Mouse (Mus musculus) lung, postnatal 0 days (tissue): ENCODE results near the gene Crocc2.

Experiments used
- CTCF ChIP-seq: IDR thresholded peaks from 2 replicates; pipeline ENCODE4 v1.5.1; 2016; ENCODE audit warnings: antibody characterized with exemption, mild to moderate bottlenecking
- EP300 ChIP-seq: IDR thresholded peaks from 2 replicates; pipeline ENCODE4 v1.6.1; 2016; ENCODE audit warnings: antibody characterized with exemption, mild to moderate bottlenecking, control low read depth

DNA sequence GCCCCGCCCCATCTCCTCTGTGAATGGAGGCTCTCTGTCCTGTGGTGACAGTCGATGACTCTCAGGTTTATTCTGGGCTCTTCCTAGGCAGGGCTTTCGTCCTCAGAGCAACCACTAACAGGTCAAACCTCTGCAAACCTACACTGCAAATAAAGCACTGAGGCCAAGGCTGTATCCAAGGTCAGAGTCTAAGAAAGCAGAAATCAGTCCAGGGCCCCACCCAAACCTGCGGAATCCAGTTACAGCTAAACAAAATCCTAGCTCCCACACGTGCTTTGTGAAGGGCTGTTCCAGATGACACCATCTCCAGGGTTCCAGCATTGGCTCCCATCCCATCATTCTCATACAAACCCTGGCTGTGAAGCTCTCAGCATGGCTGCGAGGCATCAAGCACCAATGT, 107.0 kb downstream of the Crocc2 start:
- no peak for TF ChIP-seq CTCF
- no peak for TF ChIP-seq EP300
